Mouse (Mus musculus) kidney, adult 9 months (tissue): ENCODE data around the gene U2af1.

Experiments
- DNase-seq: peaks from one replicate; pipeline ENCODE4 v3.0.0; 2022

U2af1 gene

GRCm38 (mm10) chr17:31613086-31613755 is 45.5 kb downstream of the U2af1 start:
- no peak for DNase-seq

GRCm38 (mm10) chr17:31609895-31610294 is 48.8 kb downstream of the U2af1 start:
- DNase-seq = no peak

DNA sequence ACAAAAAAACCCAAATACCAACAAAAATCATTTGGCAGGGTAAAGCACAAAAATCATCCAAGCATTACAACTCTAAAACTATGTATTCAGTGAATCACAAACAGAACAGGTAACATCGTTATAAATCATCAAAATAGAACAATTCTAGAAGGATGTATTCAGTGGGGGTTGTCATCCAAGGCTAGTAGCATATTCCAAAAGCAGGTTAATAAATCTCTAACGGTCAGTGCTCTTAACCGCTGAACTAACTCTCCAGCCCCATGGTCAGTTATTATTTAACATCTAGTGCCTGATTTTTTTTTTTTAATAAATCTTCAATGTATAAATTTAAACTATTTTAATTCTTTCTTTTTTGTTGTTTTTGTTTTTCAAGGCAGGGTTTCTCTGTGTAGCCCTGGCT is 49.5 kb downstream of the U2af1 start:
- peak; percentile 58 for DNase-seq

DNA sequence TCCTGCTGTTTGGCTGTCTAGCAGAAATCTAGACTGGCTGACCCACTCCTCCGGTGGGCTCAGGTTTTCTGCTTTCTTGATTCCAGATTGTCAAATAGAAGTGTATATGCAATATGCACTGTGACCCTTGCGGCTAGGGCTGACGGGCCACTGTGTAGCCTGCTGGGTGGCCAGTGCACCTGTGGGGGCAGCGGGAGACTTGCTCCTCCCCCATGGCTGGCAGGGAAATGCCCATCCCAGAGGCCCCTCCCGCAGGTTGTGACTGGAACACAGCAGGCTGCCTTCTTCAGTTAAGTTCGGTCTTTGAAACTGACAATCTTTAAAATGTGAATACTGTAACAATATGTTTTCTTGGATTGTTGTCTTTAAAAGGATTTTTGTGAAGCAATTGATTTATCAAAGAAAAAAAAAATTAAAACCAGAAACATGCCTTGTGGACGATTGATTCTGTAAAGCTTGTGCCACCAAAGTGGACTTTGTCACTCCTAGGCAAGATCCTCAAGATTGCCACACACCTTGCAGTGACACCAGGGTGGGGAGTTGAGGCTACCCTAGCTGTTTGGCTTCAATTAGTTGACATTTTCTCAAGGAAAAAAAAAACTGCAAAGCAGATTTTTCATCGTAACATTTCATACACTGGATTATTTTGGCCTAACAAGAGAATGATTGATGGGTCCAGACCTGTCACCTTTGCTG is 51.3 kb downstream of the U2af1 start:
- DNase-seq = no peak

GRCm38 (mm10) chr17:31606424-31606823 is 52.3 kb downstream of the U2af1 start:
- DNase-seq = no peak

GRCm38 (mm10) chr17:31598593-31598992 is 60.1 kb downstream of the U2af1 start:
- DNase-seq = no peak

GRCm38 (mm10) chr17:31597957-31598356 is 60.7 kb downstream of the U2af1 start:
- DNase-seq = peak; percentile 62
